Mouse (Mus musculus): ENCODE data around the gene Hspg2. TPM values are rescaled to one million over a fixed set of nuclear protein-coding genes. Genes with fewer than 3 reads are reported as not detected.

The Hspg2 gene
- polyA plus RNA-seq, 1 experiment from 2014 or later: 12.4 TPM

GRCm38 (mm10) chr4:137476065-137476760, 7.6 kb downstream of the Hspg2 start:
- peak overlapping the region; percentile 48 for H3K4me2 ChIP-seq (replicated peaks)
- ATAC-seq (ENCODE audit: low FRiP score, low read depth): no peak
- H3K4me3 ChIP-seq: no peak overlapping the region
- H3K36me3 ChIP-seq: no peaks in the 10 kb centered on the region
- 0 out of 2 replicates have a peak, but pooled peaks cover 6% of the 10 kb centered on the region for H3K27me3 ChIP-seq (replicated peaks)
- H3K4me1 ChIP-seq: peaks cover 36% of the 10 kb centered on the region
- no peaks in the 10 kb centered on the region for H3K9me3 ChIP-seq
- no peak overlapping the region for H3K27ac ChIP-seq
- WGBS: 38% methylated on average over 10 of the region's 10 CpGs
- H3K9ac ChIP-seq: peak overlapping the region; percentile 9; the same call in 1 of the 2 replicates

GRCm38 (mm10) chr4:137476761-137477237, 8.2 kb downstream of the Hspg2 start:
- no peak overlapping the region for H3K4me3 ChIP-seq
- 23% methylated on average over 17 of the region's 17 CpGs for WGBS
- H3K27ac ChIP-seq: no peak overlapping the region
- H3K4me1 ChIP-seq: peaks cover 42% of the 10 kb centered on the region
- H3K9me3 ChIP-seq: no peaks in the 10 kb centered on the region
- peak overlapping the region; percentile 48 for H3K4me2 ChIP-seq (replicated peaks)
- H3K36me3 ChIP-seq: no peaks in the 10 kb centered on the region
- H3K27me3 ChIP-seq (replicated peaks): 0 out of 2 replicates have a peak, but pooled peaks cover 6% of the 10 kb centered on the region
- H3K9ac ChIP-seq: peak overlapping the region; percentile 9; the same call in 1 of the 2 replicates
- no peak for ATAC-seq (ENCODE audit: low FRiP score, low read depth)

- H3K27me3 ChIP-seq (replicated peaks): 0 out of 2 replicates have a peak, but pooled peaks cover 6% of the 10 kb centered on the region
- H3K27ac ChIP-seq: no peak overlapping the region
- peaks cover 50% of the 10 kb centered on the region for H3K4me1 ChIP-seq
- no peaks in the 10 kb centered on the region for H3K9me3 ChIP-seq
- no peak overlapping the region for H3K4me2 ChIP-seq (replicated peaks)
- H3K9ac ChIP-seq: no peak overlapping the region
- H3K4me3 ChIP-seq: no peak overlapping the region
- ATAC-seq (ENCODE audit: low FRiP score, low read depth): no peak
- no peaks in the 10 kb centered on the region for H3K36me3 ChIP-seq
- WGBS: 65% methylated on average over 6 of the region's 6 CpGs
Observed at GRCm38 (mm10) chr4:137477611-137478010, 9.0 kb downstream of the Hspg2 start.

- Histone ChIP-seq H3K4me3 (no peak overlapping the region), H3K4me2 (replicated peaks) (no peak overlapping the region), H3K36me3 (no peaks in the 10 kb centered on the region), H3K9me3 (no peaks in the 10 kb centered on the region), H3K4me1 (peaks cover 51% of the 10 kb centered on the region), H3K27ac (no peak overlapping the region), H3K9ac (no peak overlapping the region), H3K27me3 (replicated peaks) (0 out of 2 replicates have a peak, but pooled peaks cover 6% of the 10 kb centered on the region)
- no peak for ATAC-seq (ENCODE audit: low FRiP score, low read depth)
- 48% methylated on average over 5 of the region's 5 CpGs for WGBS
Observed at GRCm38 (mm10) chr4:137478306-137478705, 9.7 kb downstream of the Hspg2 start.

- Histone ChIP-seq H3K36me3 (no peaks in the 10 kb centered on the region), H3K4me3 (no peak overlapping the region), H3K9ac (no peak overlapping the region), H3K4me1 (peaks cover 58% of the 10 kb centered on the region), H3K27me3 (replicated peaks) (0 out of 2 replicates have a peak, but pooled peaks cover 6% of the 10 kb centered on the region), H3K4me2 (replicated peaks) (0 out of 2 replicates have a peak overlapping the region, but pooled peaks have one; percentile 14), H3K9me3 (no peaks in the 10 kb centered on the region), H3K27ac (no peak overlapping the region)
- WGBS: 4% methylated on average over 6 of the region's 6 CpGs
- ATAC-seq (ENCODE audit: low FRiP score, low read depth): no peak
Observed at GRCm38 (mm10) chr4:137479757-137480156, 11.2 kb downstream of the Hspg2 start.

- 14% methylated on average over 19 of the region's 19 CpGs for WGBS
Observed at GRCm38 (mm10) chr4:137480191-137480992, 11.8 kb downstream of the Hspg2 start.

GRCm38 (mm10) chr4:137480993-137481340, 12.4 kb downstream of the Hspg2 start:
- Histone ChIP-seq H3K9ac (no peak overlapping the region), H3K4me3 (no peak overlapping the region), H3K36me3 (no peaks in the 10 kb centered on the region), H3K27me3 (replicated peaks) (0 out of 2 replicates have a peak, but pooled peaks cover 6% of the 10 kb centered on the region), H3K4me2 (replicated peaks) (no peak overlapping the region), H3K9me3 (no peaks in the 10 kb centered on the region), H3K4me1 (peaks cover 69% of the 10 kb centered on the region), H3K27ac (no peak overlapping the region)
- WGBS: 12% methylated on average over 1 of the region's 1 CpGs
- ATAC-seq (ENCODE audit: low FRiP score, low read depth): no peak

More at GRCm38 (mm10) chr4:137480191-137480992, 11.8 kb downstream of the Hspg2 start:
- Histone ChIP-seq H3K9ac (no peak overlapping the region), H3K4me1 (peaks cover 63% of the 10 kb centered on the region), H3K4me2 (replicated peaks) (0 out of 2 replicates have a peak overlapping the region, but pooled peaks have one; percentile 14), H3K27ac (no peak overlapping the region), H3K36me3 (no peaks in the 10 kb centered on the region), H3K9me3 (no peaks in the 10 kb centered on the region), H3K4me3 (no peak overlapping the region), H3K27me3 (replicated peaks) (0 out of 2 replicates have a peak, but pooled peaks cover 6% of the 10 kb centered on the region)
- no peak for ATAC-seq (ENCODE audit: low FRiP score, low read depth)

GRCm38 (mm10) chr4:137481381-137482030, 12.9 kb downstream of the Hspg2 start:
- Histone ChIP-seq H3K4me1 (peaks cover 69% of the 10 kb centered on the region), H3K9me3 (no peaks in the 10 kb centered on the region), H3K4me2 (replicated peaks) (no peak overlapping the region), H3K9ac (no peak overlapping the region), H3K27ac (no peak overlapping the region), H3K27me3 (replicated peaks) (0 out of 2 replicates have a peak, but pooled peaks cover 2% of the 10 kb centered on the region), H3K4me3 (no peak overlapping the region), H3K36me3 (no peaks in the 10 kb centered on the region)
- WGBS: 42% methylated on average over 13 of the region's 13 CpGs
- ATAC-seq (ENCODE audit: low FRiP score, low read depth): no peak

- 0 out of 2 replicates have a peak, but pooled peaks cover 2% of the 10 kb centered on the region for H3K27me3 ChIP-seq (replicated peaks)
- H3K4me3 ChIP-seq: no peak overlapping the region
- H3K4me2 ChIP-seq (replicated peaks): no peak overlapping the region
- H3K4me1 ChIP-seq: peaks cover 84% of the 10 kb centered on the region
- WGBS: 81% methylated on average over 16 of the region's 16 CpGs
- no peak overlapping the region for H3K27ac ChIP-seq
- H3K9ac ChIP-seq: no peak overlapping the region
- H3K9me3 ChIP-seq: no peaks in the 10 kb centered on the region
- ATAC-seq (ENCODE audit: low FRiP score, low read depth): no peak
- no peaks in the 10 kb centered on the region for H3K36me3 ChIP-seq
Observed at GRCm38 (mm10) chr4:137483871-137484270, 15.3 kb downstream of the Hspg2 start.

- no peak overlapping the region for H3K27ac ChIP-seq
- 74% methylated on average over 7 of the region's 7 CpGs for WGBS
Observed at GRCm38 (mm10) chr4:137484586-137484985, 16.0 kb downstream of the Hspg2 start.

GRCm38 (mm10) chr4:137485258-137485960, 16.8 kb downstream of the Hspg2 start:
- Histone ChIP-seq H3K9me3 (no peaks in the 10 kb centered on the region), H3K9ac (0 out of 2 replicates have a peak overlapping the region, but pooled peaks have one; percentile 18), H3K36me3 (no peaks in the 10 kb centered on the region), H3K27me3 (replicated peaks) (no peaks in the 10 kb centered on the region), H3K4me3 (no peak overlapping the region), H3K27ac (no peak overlapping the region), H3K4me1 (peaks cover 77% of the 10 kb centered on the region), H3K4me2 (replicated peaks) (0 out of 2 replicates have a peak overlapping the region, but pooled peaks have one; percentile 18)
- no peak for ATAC-seq (ENCODE audit: low FRiP score, low read depth)
- WGBS: 22% methylated on average over 14 of the region's 14 CpGs

More at GRCm38 (mm10) chr4:137484586-137484985, 16.0 kb downstream of the Hspg2 start:
- no peaks in the 10 kb centered on the region for H3K36me3 ChIP-seq
- no peak overlapping the region for H3K4me2 ChIP-seq (replicated peaks)
- ATAC-seq (ENCODE audit: low FRiP score, low read depth): no peak
- H3K9ac ChIP-seq: no peak overlapping the region
- peaks cover 85% of the 10 kb centered on the region for H3K4me1 ChIP-seq
- H3K27me3 ChIP-seq (replicated peaks): no peaks in the 10 kb centered on the region
- no peaks in the 10 kb centered on the region for H3K9me3 ChIP-seq
- no peak overlapping the region for H3K4me3 ChIP-seq

All from neural tube, embryonic 12.5 days (tissue).